Mouse (Mus musculus): Measurements from ENCODE around the gene Kcnk7. TPM values are rescaled to one million over a fixed set of nuclear protein-coding genes. Genes with fewer than 3 reads are reported as not detected.

Kcnk7 gene
- polyA plus RNA-seq, 1 experiment: 0.97 TPM

GRCm38 (mm10) chr19:5739446-5739845 is 35.3 kb downstream of the Kcnk7 start:
- Histone ChIP-seq H3K27me3 (ENCODE audit: control insufficient read depth, insufficient read depth, low read length) (peaks cover 21% of the 10 kb centered on the region; the same call in 1 of the 2 replicates), H3K36me3 (ENCODE audit: control insufficient read depth, insufficient read depth, low read length) (no peaks in the 10 kb centered on the region), H3K4me1 (replicated peaks; ENCODE audit: control insufficient read depth, insufficient read depth, low read length) (0 out of 2 replicates have a peak, but pooled peaks cover 3% of the 10 kb centered on the region), H3K27ac (ENCODE audit: control insufficient read depth, insufficient read depth, low read length) (no peak overlapping the region), H3K4me3 (ENCODE audit: control insufficient read depth, insufficient read depth, low read length) (no peak overlapping the region)
- TF ChIP-seq POLR2A (IDR thresholded peaks at IDR 0.05; ENCODE audit: control insufficient read depth, extremely low read depth, insufficient read depth, low read length, poor library complexity) (no peak), CTCF (IDR thresholded peaks at IDR 0.05; ENCODE audit: borderline replicate concordance, control insufficient read depth, extremely low read depth, insufficient read depth, low read length, poor library complexity) (no peak)
- no peak for DNase-seq
- 83% methylated on average over 2 of the region's 2 CpGs for WGBS

- Histone ChIP-seq H3K4me1 (replicated peaks; ENCODE audit: control insufficient read depth, insufficient read depth, low read length) (0 out of 2 replicates have a peak, but pooled peaks cover 3% of the 10 kb centered on the region), H3K36me3 (ENCODE audit: control insufficient read depth, insufficient read depth, low read length) (no peaks in the 10 kb centered on the region), H3K4me3 (ENCODE audit: control insufficient read depth, insufficient read depth, low read length) (no peak within 1 kb of the TSS), H3K27me3 (ENCODE audit: control insufficient read depth, insufficient read depth, low read length) (peaks cover 21% of the 10 kb centered on the region; the same call in 1 of the 2 replicates), H3K27ac (ENCODE audit: control insufficient read depth, insufficient read depth, low read length) (no peak within 1 kb of the TSS)
- DNase-seq: no peak
- TF ChIP-seq CTCF (IDR thresholded peaks at IDR 0.05; ENCODE audit: borderline replicate concordance, control insufficient read depth, extremely low read depth, insufficient read depth, low read length, poor library complexity) (no peak), POLR2A (IDR thresholded peaks at IDR 0.05; ENCODE audit: control insufficient read depth, extremely low read depth, insufficient read depth, low read length, poor library complexity) (no peak)
- WGBS: 83% methylated on average over 14 of the region's 14 CpGs
Observed at GRCm38 (mm10) chr19:5740320-5741317, 36.5 kb downstream of the Kcnk7 start, which contains the start of gene Ltbp3. Gene Ltbp3 (plus strand): TSS chr19:5740904.

GRCm38 (mm10) chr19:5741641-5742240 is 37.6 kb downstream of the Kcnk7 start:
- no peaks in the 10 kb centered on the region for H3K36me3 ChIP-seq (ENCODE audit: control insufficient read depth, insufficient read depth, low read length)
- no peak for TF ChIP-seq CTCF (IDR thresholded peaks at IDR 0.05; ENCODE audit: borderline replicate concordance, control insufficient read depth, extremely low read depth, insufficient read depth, low read length, poor library complexity)
- no peak for TF ChIP-seq POLR2A (IDR thresholded peaks at IDR 0.05; ENCODE audit: control insufficient read depth, extremely low read depth, insufficient read depth, low read length, poor library complexity)
- peaks cover 21% of the 10 kb centered on the region; the same call in 1 of the 2 replicates for H3K27me3 ChIP-seq (ENCODE audit: control insufficient read depth, insufficient read depth, low read length)
- H3K4me3 ChIP-seq (ENCODE audit: control insufficient read depth, insufficient read depth, low read length): peak overlapping the region; percentile 20; the same call in 1 of the 2 replicates
- H3K27ac ChIP-seq (ENCODE audit: control insufficient read depth, insufficient read depth, low read length): no peak overlapping the region
- 2% methylated on average over 55 of the region's 55 CpGs for WGBS
- no peak for DNase-seq
- H3K4me1 ChIP-seq (replicated peaks; ENCODE audit: control insufficient read depth, insufficient read depth, low read length): 0 out of 2 replicates have a peak, but pooled peaks cover 3% of the 10 kb centered on the region

GRCm38 (mm10) chr19:5742241-5742641 is 38.1 kb downstream of the Kcnk7 start:
- H3K27ac ChIP-seq (ENCODE audit: control insufficient read depth, insufficient read depth, low read length): no peak overlapping the region
- peaks cover 21% of the 10 kb centered on the region; the same call in 1 of the 2 replicates for H3K27me3 ChIP-seq (ENCODE audit: control insufficient read depth, insufficient read depth, low read length)
- H3K4me3 ChIP-seq (ENCODE audit: control insufficient read depth, insufficient read depth, low read length): peak overlapping the region; percentile 20; the same call in 1 of the 2 replicates
- 18% methylated on average over 32 of the region's 32 CpGs for WGBS
- TF ChIP-seq CTCF (IDR thresholded peaks at IDR 0.05; ENCODE audit: borderline replicate concordance, control insufficient read depth, extremely low read depth, insufficient read depth, low read length, poor library complexity) (no peak), POLR2A (IDR thresholded peaks at IDR 0.05; ENCODE audit: control insufficient read depth, extremely low read depth, insufficient read depth, low read length, poor library complexity) (no peak)
- DNase-seq: no peak
- 0 out of 2 replicates have a peak, but pooled peaks cover 3% of the 10 kb centered on the region for H3K4me1 ChIP-seq (replicated peaks; ENCODE audit: control insufficient read depth, insufficient read depth, low read length)
- no peaks in the 10 kb centered on the region for H3K36me3 ChIP-seq (ENCODE audit: control insufficient read depth, insufficient read depth, low read length)

GRCm38 (mm10) chr19:5743576-5743975 is 39.4 kb downstream of the Kcnk7 start:
- DNase-seq: no peak
- WGBS: 38% methylated on average over 5 of the region's 5 CpGs

More at GRCm38 (mm10) chr19:5743576-5743975, 39.4 kb downstream of the Kcnk7 start:
- H3K36me3 ChIP-seq (ENCODE audit: control insufficient read depth, insufficient read depth, low read length): no peaks in the 10 kb centered on the region
- H3K27me3 ChIP-seq (ENCODE audit: control insufficient read depth, insufficient read depth, low read length): peaks cover 21% of the 10 kb centered on the region; the same call in 1 of the 2 replicates
- TF ChIP-seq POLR2A (IDR thresholded peaks at IDR 0.05; ENCODE audit: control insufficient read depth, extremely low read depth, insufficient read depth, low read length, poor library complexity) (no peak), CTCF (IDR thresholded peaks at IDR 0.05; ENCODE audit: borderline replicate concordance, control insufficient read depth, extremely low read depth, insufficient read depth, low read length, poor library complexity) (no peak)
- no peak overlapping the region for H3K27ac ChIP-seq (ENCODE audit: control insufficient read depth, insufficient read depth, low read length)
- H3K4me1 ChIP-seq (replicated peaks; ENCODE audit: control insufficient read depth, insufficient read depth, low read length): 0 out of 2 replicates have a peak, but pooled peaks cover 3% of the 10 kb centered on the region
- no peak overlapping the region for H3K4me3 ChIP-seq (ENCODE audit: control insufficient read depth, insufficient read depth, low read length)

All from thymus, adult 2 months (tissue).